Mouse (Mus musculus): ENCODE results near the gene Dlgap1. TPM values are rescaled to one million over a fixed set of nuclear protein-coding genes. Genes with fewer than 3 reads are reported as not detected.

Gene Dlgap1
- polyA plus RNA-seq, 1 experiment: not detected

GRCm38 (mm10) chr17:70850996-70851991 is 882.4 kb downstream of the Dlgap1 start:
- TF ChIP-seq FLI1 (IDR thresholded peaks at IDR 0.05; ENCODE audit: low read length): no peak
- H3K27me3 ChIP-seq (replicated peaks): peaks cover 49% of the 10 kb centered on the region
- H3K4me3 ChIP-seq (replicated peaks): peak overlapping the region; percentile 96
- H3K4me1 ChIP-seq: peaks cover 54% of the 10 kb centered on the region
- H3K36me3 ChIP-seq (replicated peaks; ENCODE audit: low read length): no peaks in the 10 kb centered on the region
- H3K9me3 ChIP-seq: no peaks in the 10 kb centered on the region

- Histone ChIP-seq H3K4me1 (peaks cover 52% of the 10 kb centered on the region), H3K36me3 (replicated peaks; ENCODE audit: low read length) (no peaks in the 10 kb centered on the region), H3K9me3 (no peaks in the 10 kb centered on the region), H3K4me3 (replicated peaks) (peak overlapping the region; percentile 96), H3K27me3 (replicated peaks) (peaks cover 53% of the 10 kb centered on the region)
- TF ChIP-seq FLI1 (IDR thresholded peaks at IDR 0.05; ENCODE audit: low read length) (no peak), GATA1 (IDR thresholded peaks at IDR 0.05; ENCODE audit: borderline replicate concordance, low read length) (no peak)
These were observed 883.3 kb downstream of the Dlgap1 start for GRCm38 (mm10) chr17:70852011-70852685.

- no peak for TF ChIP-seq GATA1 (IDR thresholded peaks at IDR 0.05; ENCODE audit: borderline replicate concordance, low read length)
- TF ChIP-seq FLI1 (IDR thresholded peaks at IDR 0.05; ENCODE audit: low read length): no peak
- H3K4me3 ChIP-seq (replicated peaks): peak overlapping the region; percentile 96
- no peaks in the 10 kb centered on the region for H3K36me3 ChIP-seq (replicated peaks; ENCODE audit: low read length)
- peaks cover 53% of the 10 kb centered on the region for H3K27me3 ChIP-seq (replicated peaks)
- peaks cover 48% of the 10 kb centered on the region for H3K4me1 ChIP-seq
- H3K9me3 ChIP-seq: no peaks in the 10 kb centered on the region
These were observed 884.0 kb downstream of the Dlgap1 start for GRCm38 (mm10) chr17:70852686-70853386.

- no peak for TF ChIP-seq FLI1 (IDR thresholded peaks at IDR 0.05; ENCODE audit: low read length)
- no peak for TF ChIP-seq GATA1 (IDR thresholded peaks at IDR 0.05; ENCODE audit: borderline replicate concordance, low read length)
- Histone ChIP-seq H3K4me1 (peaks cover 41% of the 10 kb centered on the region), H3K9me3 (no peaks in the 10 kb centered on the region), H3K36me3 (replicated peaks; ENCODE audit: low read length) (no peaks in the 10 kb centered on the region), H3K4me3 (replicated peaks) (peak within 1 kb of the TSS; percentile 96), H3K27me3 (replicated peaks) (peaks cover 52% of the 10 kb centered on the region)
These were observed 884.6 kb downstream of the Dlgap1 start, which contains the start of gene Tgif1 for GRCm38 (mm10) chr17:70853436-70853905. Gene Tgif1 (minus strand): TSS chr17:70853546.

GRCm38 (mm10) chr17:70854021-70854420 is 885.1 kb downstream of the Dlgap1 start:
- TF ChIP-seq GATA1 (IDR thresholded peaks at IDR 0.05; ENCODE audit: borderline replicate concordance, low read length) (no peak), FLI1 (IDR thresholded peaks at IDR 0.05; ENCODE audit: low read length) (no peak)
- H3K4me3 ChIP-seq (replicated peaks): peak overlapping the region; percentile 96
- no peaks in the 10 kb centered on the region for H3K9me3 ChIP-seq

GRCm38 (mm10) chr17:70856871-70857415 is 888.1 kb downstream of the Dlgap1 start:
- Histone ChIP-seq H3K4me3 (replicated peaks) (no peak overlapping the region), H3K27me3 (replicated peaks) (peaks cover 45% of the 10 kb centered on the region), H3K9me3 (no peaks in the 10 kb centered on the region), H3K36me3 (replicated peaks; ENCODE audit: low read length) (no peaks in the 10 kb centered on the region), H3K4me1 (peaks cover 14% of the 10 kb centered on the region)
- no peak for TF ChIP-seq FLI1 (IDR thresholded peaks at IDR 0.05; ENCODE audit: low read length)
- TF ChIP-seq GATA1 (IDR thresholded peaks at IDR 0.05; ENCODE audit: borderline replicate concordance, low read length): no peak

More at GRCm38 (mm10) chr17:70854021-70854420, 885.1 kb downstream of the Dlgap1 start:
- Histone ChIP-seq H3K36me3 (replicated peaks; ENCODE audit: low read length) (no peaks in the 10 kb centered on the region), H3K27me3 (replicated peaks) (peaks cover 50% of the 10 kb centered on the region), H3K4me1 (peaks cover 36% of the 10 kb centered on the region)

- Histone ChIP-seq H3K4me1 (no peaks in the 10 kb centered on the region), H3K27me3 (replicated peaks) (peaks cover 29% of the 10 kb centered on the region), H3K36me3 (replicated peaks; ENCODE audit: low read length) (no peaks in the 10 kb centered on the region), H3K4me3 (replicated peaks) (no peak overlapping the region), H3K9me3 (peaks cover 3% of the 10 kb centered on the region; the same call in 1 of the 2 replicates)
- TF ChIP-seq FLI1 (IDR thresholded peaks at IDR 0.05; ENCODE audit: low read length) (no peak), GATA1 (IDR thresholded peaks at IDR 0.05; ENCODE audit: borderline replicate concordance, low read length) (no peak)
These were observed 889.9 kb downstream of the Dlgap1 start for GRCm38 (mm10) chr17:70858814-70859213.

GRCm38 (mm10) chr17:70864117-70864516 is 895.2 kb downstream of the Dlgap1 start:
- Histone ChIP-seq H3K9me3 (peaks cover 9% of the 10 kb centered on the region; the same call in 1 of the 2 replicates), H3K4me1 (no peaks in the 10 kb centered on the region), H3K27me3 (replicated peaks) (peaks cover 10% of the 10 kb centered on the region), H3K36me3 (replicated peaks; ENCODE audit: low read length) (no peaks in the 10 kb centered on the region), H3K4me3 (replicated peaks) (no peak overlapping the region)
- TF ChIP-seq GATA1 (IDR thresholded peaks at IDR 0.05; ENCODE audit: borderline replicate concordance, low read length): no peak
- TF ChIP-seq FLI1 (IDR thresholded peaks at IDR 0.05; ENCODE audit: low read length): no peak

- no peak for TF ChIP-seq GATA1 (IDR thresholded peaks at IDR 0.05; ENCODE audit: borderline replicate concordance, low read length)
- TF ChIP-seq FLI1 (IDR thresholded peaks at IDR 0.05; ENCODE audit: low read length): no peak
- H3K36me3 ChIP-seq (replicated peaks; ENCODE audit: low read length): no peaks in the 10 kb centered on the region
These were observed 895.8 kb downstream of the Dlgap1 start for GRCm38 (mm10) chr17:70864645-70865044.

More at GRCm38 (mm10) chr17:70864645-70865044, 895.8 kb downstream of the Dlgap1 start:
- Histone ChIP-seq H3K27me3 (replicated peaks) (peaks cover 9% of the 10 kb centered on the region), H3K4me1 (no peaks in the 10 kb centered on the region), H3K4me3 (replicated peaks) (no peak overlapping the region), H3K9me3 (peaks cover 9% of the 10 kb centered on the region; the same call in 1 of the 2 replicates)
